Mouse (Mus musculus) retina, adult 2 months (tissue): ENCODE results near the gene Shisa9.

ENCODE experiments used
- DNase-seq: peaks from one replicate; pipeline ENCODE4 v3.0.0-alpha.2; 2012; ENCODE audit warnings: low read depth, low spot score

Gene Shisa9

GRCm38 (mm10) chr16:12197611-12198010 lies 213.7 kb downstream of the Shisa9 start:
- DNase-seq = peak; percentile 18

DNA sequence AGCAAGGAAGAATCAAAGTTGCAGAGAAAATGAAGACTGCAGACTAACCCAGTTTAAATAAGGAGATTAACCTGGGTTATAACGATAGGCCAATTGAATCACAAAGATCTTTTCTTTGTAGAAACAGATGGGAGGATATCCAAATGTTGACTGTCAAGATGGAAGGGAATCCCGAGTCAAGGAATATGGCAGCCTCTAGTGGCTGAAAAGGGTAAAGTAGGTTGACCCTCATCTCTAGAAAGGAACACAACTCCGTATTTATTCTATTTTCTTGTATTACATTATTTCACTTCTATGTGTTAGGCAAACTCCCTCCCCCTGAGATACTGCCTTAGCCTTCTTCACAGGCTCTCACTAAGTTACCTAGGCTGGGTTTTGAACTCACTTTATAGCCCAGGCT lies 217.3 kb downstream of the Shisa9 start:
- no peak for DNase-seq

DNA sequence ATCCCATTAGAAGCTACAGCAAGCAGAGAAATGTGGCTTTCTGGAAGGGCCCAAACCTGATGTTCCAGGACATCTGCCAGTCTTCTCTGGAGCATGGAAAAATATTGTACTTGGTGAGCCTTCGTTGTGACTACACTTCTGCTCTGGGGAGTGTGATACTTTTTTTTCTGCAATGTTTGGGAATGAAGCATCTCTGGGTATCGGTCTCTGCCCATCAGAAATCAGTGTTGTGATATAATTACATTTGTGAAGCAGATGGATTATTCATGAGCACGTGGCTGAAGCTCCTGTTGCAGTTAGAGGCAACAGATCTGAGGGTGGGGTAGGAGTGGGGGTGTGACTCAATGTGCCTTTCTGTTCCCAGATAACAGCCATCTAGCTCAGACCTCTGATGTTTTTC lies 218.2 kb downstream of the Shisa9 start:
- DNase-seq = no peak

- DNase-seq = no peak
Observed at GRCm38 (mm10) chr16:12203055-12203454, 219.1 kb downstream of the Shisa9 start.

GRCm38 (mm10) chr16:12204423-12204822 lies 220.5 kb downstream of the Shisa9 start:
- no peak for DNase-seq

- no peak for DNase-seq
Observed at GRCm38 (mm10) chr16:12206421-12206950, 222.6 kb downstream of the Shisa9 start.

GRCm38 (mm10) chr16:12206951-12207350 lies 223.0 kb downstream of the Shisa9 start:
- DNase-seq = no peak

GRCm38 (mm10) chr16:12209355-12209754 lies 225.4 kb downstream of the Shisa9 start:
- no peak for DNase-seq

GRCm38 (mm10) chr16:12209819-12210218 lies 225.9 kb downstream of the Shisa9 start:
- no peak for DNase-seq

GRCm38 (mm10) chr16:12214018-12214417 lies 230.1 kb downstream of the Shisa9 start:
- no peak for DNase-seq

DNA sequence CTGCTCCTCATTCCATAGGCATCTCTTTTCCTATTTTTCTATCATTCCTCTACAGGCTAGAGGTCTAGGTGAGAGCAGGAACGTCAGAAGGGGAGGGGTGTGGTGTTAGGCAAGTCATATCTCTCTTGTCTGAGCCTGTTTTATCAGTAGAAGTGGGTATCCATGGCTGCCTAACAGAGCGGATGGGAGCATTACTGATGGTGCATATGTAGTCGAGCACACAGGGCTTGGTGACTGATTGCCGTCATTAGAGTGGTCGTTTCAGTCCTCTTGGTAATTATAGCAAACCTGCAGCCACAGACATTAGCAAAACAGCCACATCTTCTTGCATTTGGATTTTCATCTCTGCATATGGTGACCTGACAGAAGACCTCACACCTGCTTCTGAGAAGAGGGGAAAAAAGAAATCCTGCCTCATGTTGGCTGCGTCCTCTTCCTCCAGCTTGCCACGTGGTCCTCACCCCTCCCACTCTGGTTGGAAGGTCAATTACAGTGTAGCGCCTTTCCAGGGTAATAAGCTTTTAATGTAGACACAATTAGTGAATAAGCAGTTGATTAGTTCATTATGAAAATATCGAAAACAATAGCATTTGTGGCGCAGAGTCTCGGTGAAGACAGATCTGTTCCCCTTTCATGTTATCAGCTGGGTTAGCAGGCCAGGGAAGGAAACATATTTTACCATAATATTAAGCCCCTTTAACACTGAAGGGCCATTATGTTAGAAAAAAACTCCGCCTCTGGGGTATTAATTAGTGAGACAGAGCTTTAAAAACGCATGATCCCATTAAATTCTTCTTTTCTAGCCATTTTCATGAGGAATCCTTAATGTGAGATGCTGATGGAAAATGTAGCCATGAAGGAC lies 233.6 kb downstream of the Shisa9 start:
- DNase-seq = no peak

GRCm38 (mm10) chr16:12218151-12218532 lies 234.2 kb downstream of the Shisa9 start:
- no peak for DNase-seq

- DNase-seq = no peak
Observed at GRCm38 (mm10) chr16:12219821-12220220, 235.9 kb downstream of the Shisa9 start.

DNA sequence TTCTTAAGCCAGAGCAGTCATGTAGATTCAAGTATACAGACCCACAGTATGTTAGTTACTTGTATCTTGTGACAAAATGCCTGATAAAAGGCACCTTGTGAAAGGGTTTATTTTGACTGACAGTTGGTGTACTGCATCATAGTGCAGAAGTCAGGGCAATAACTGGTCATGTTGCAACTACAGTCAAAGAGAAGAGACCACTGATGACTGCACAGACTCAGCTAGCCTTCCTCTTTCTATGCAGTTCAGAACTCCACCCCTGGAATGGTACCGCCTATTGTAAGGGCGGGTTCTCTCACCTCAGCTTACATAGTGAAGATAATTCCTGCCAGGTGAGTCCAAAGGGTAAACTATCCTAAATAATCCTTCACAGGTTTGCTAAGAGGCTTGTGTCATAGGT lies 239.6 kb downstream of the Shisa9 start:
- DNase-seq = no peak

DNA sequence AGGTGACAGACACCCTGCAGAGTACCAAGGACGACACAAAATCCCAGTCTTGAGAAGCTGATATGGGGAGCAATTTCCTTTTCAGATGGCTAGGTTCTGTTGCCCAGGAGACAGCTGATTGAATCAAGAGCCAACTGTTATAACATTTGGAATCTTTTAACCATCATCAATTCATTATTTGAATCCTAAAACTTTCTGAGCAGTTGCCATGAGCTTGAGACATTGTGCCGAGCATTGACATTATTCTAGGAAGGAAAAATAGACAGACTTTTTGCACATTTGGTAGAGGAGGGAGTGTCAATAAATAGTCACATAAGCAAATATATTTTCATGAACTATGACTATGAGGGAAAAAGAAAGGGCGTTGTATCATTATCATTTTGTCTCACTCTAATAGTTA lies 243.0 kb downstream of the Shisa9 start:
- DNase-seq = no peak

GRCm38 (mm10) chr16:12233288-12233687 lies 249.4 kb downstream of the Shisa9 start:
- DNase-seq = no peak

GRCm38 (mm10) chr16:12234289-12234688 lies 250.4 kb downstream of the Shisa9 start:
- no peak for DNase-seq

GRCm38 (mm10) chr16:12238611-12239010 lies 254.7 kb downstream of the Shisa9 start:
- DNase-seq = no peak

- DNase-seq = no peak
Observed at GRCm38 (mm10) chr16:12259361-12259760, 275.4 kb downstream of the Shisa9 start.

GRCm38 (mm10) chr16:12265828-12266227 lies 281.9 kb downstream of the Shisa9 start:
- no peak for DNase-seq

- DNase-seq = no peak
Observed at GRCm38 (mm10) chr16:12300523-12300922, 316.6 kb downstream of the Shisa9 start.

GRCm38 (mm10) chr16:12303420-12303819 lies 319.5 kb downstream of the Shisa9 start:
- no peak for DNase-seq

GRCm38 (mm10) chr16:12307318-12307965 lies 323.5 kb downstream of the Shisa9 start:
- DNase-seq = no peak
